Mouse (Mus musculus): Measurements from ENCODE around the gene Kcnh6. TPM values are rescaled to one million over a fixed set of nuclear protein-coding genes. Genes with fewer than 3 reads are reported as not detected.
A peak's percentile ranks its signal among the peaks of the same experiment; 100 is the strongest.

The Kcnh6 gene
- polyA plus RNA-seq (2014; fragmentation: Nextera tagmentation; extraction: Ambion mirVana) = 0.99 and 1.3 TPM in 2 replicates

- no peak within 1 kb of the TSS for H3K9ac ChIP-seq (ENCODE audit: low read length)
- H3K4me2 ChIP-seq (ENCODE audit: low read length) = peak within 1 kb of the TSS; percentile 53
- H3K27me3 ChIP-seq (replicated peaks; ENCODE audit: control insufficient read depth, insufficient read depth, low read length) = 0 out of 2 replicates have a peak, but pooled peaks cover 3% of the 10 kb centered on the region
- H3K4me1 ChIP-seq (replicated peaks; ENCODE audit: control insufficient read depth, insufficient read depth, low read length) = no peaks in the 10 kb centered on the region; the same call in 1 of the 2 replicates
- peak; percentile 95 for DNase-seq (ENCODE audit: low spot score)
- H3K4me3 ChIP-seq (ENCODE audit: low read depth, low read length) = peak within 1 kb of the TSS; percentile 23
- no peaks in the 10 kb centered on the region for H3K36me3 ChIP-seq (ENCODE audit: control insufficient read depth, insufficient read depth, low read length)
- H3K27ac ChIP-seq (ENCODE audit: low read depth) = no peak within 1 kb of the TSS
- 0 out of 2 replicates have a peak, but pooled peaks have one; percentile 44 for ATAC-seq (replicated peaks; ENCODE audit: low FRiP score, low TSS enrichment, low read depth)
- WGBS = 1% methylated on average over 25 of the region's 25 CpGs
- no peaks in the 10 kb centered on the region for H3K9me3 ChIP-seq (ENCODE audit: control insufficient read depth, low read length)
These were observed at the start of gene Kcnh6 for GRCm38 (mm10) chr11:106007821-106008220. Gene Kcnh6 (plus strand): TSS chr11:106008124.

GRCm38 (mm10) chr11:105958566-105958965, 49.4 kb upstream of the Kcnh6 start:
- no peak overlapping the region for H3K4me2 ChIP-seq (ENCODE audit: low read length)
- no peaks in the 10 kb centered on the region for H3K9me3 ChIP-seq (ENCODE audit: control insufficient read depth, low read length)
- H3K4me3 ChIP-seq (ENCODE audit: low read depth, low read length) = no peak overlapping the region
- no peak overlapping the region for H3K27ac ChIP-seq (ENCODE audit: low read depth)
- no peaks in the 10 kb centered on the region for H3K4me1 ChIP-seq (replicated peaks; ENCODE audit: control insufficient read depth, insufficient read depth, low read length)
- no peaks in the 10 kb centered on the region for H3K27me3 ChIP-seq (replicated peaks; ENCODE audit: control insufficient read depth, insufficient read depth, low read length)
- H3K36me3 ChIP-seq (ENCODE audit: control insufficient read depth, insufficient read depth, low read length) = no peaks in the 10 kb centered on the region
- no peak overlapping the region for H3K9ac ChIP-seq (ENCODE audit: low read length)
- DNase-seq (ENCODE audit: low spot score) = no peak
- WGBS = 44% methylated on average over 1 of the region's 1 CpGs
- no peak for ATAC-seq (replicated peaks; ENCODE audit: low FRiP score, low TSS enrichment, low read depth)

DNA sequence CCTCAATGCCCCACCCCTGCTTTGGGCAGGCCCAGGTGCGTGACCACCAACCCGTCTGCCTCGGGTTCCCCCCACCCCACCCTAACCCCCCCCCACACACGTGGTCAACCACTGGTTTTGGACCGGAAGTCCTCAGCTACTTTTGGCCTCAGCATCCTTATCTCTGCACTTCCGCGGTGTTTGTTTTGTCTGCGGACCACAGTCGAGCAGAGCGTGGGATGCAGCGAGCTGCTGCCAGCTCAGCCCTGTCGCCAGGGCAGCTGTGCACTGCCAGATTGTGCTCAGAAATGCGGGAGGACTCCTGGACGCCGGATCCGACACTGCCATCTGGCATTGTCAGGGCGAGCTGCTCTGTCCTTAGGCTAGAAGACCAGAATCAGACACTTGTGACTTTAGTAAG, 48.6 kb upstream of the Kcnh6 start:
- Histone ChIP-seq H3K9me3 (ENCODE audit: control insufficient read depth, low read length) (no peaks in the 10 kb centered on the region), H3K4me1 (replicated peaks; ENCODE audit: control insufficient read depth, insufficient read depth, low read length) (no peaks in the 10 kb centered on the region), H3K4me3 (ENCODE audit: low read depth, low read length) (no peak overlapping the region), H3K4me2 (ENCODE audit: low read length) (no peak overlapping the region), H3K9ac (ENCODE audit: low read length) (no peak overlapping the region), H3K36me3 (ENCODE audit: control insufficient read depth, insufficient read depth, low read length) (no peaks in the 10 kb centered on the region), H3K27me3 (replicated peaks; ENCODE audit: control insufficient read depth, insufficient read depth, low read length) (no peaks in the 10 kb centered on the region), H3K27ac (ENCODE audit: low read depth) (no peak overlapping the region)
- DNase-seq (ENCODE audit: low spot score) (no peak), ATAC-seq (replicated peaks; ENCODE audit: low FRiP score, low TSS enrichment, low read depth) (no peak)
- 30% methylated on average over 17 of the region's 17 CpGs for WGBS

DNA sequence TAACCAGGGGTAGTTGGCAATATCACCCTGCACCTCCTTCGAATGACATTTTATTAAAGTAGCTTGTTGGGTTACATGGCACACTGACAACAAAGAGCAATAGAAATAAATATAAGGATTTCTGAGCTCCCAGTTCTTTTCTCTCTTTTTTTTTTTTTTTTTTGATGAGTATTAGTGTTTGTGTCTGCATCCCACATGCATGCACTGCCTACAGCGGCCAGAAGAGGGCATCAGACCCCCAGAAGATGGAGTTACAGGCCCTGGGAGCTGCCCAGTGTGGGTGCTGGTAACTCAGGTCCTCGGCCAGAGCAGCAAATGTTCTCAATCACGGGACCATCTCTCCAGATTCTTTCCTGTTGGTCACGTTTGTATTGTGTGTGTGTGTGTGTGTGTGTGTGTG, 43.2 kb upstream of the Kcnh6 start:
- no peaks in the 10 kb centered on the region for H3K9me3 ChIP-seq (ENCODE audit: control insufficient read depth, low read length)
- DNase-seq (ENCODE audit: low spot score) = no peak
- 62% methylated on average over 5 of the region's 5 CpGs for WGBS

DNA sequence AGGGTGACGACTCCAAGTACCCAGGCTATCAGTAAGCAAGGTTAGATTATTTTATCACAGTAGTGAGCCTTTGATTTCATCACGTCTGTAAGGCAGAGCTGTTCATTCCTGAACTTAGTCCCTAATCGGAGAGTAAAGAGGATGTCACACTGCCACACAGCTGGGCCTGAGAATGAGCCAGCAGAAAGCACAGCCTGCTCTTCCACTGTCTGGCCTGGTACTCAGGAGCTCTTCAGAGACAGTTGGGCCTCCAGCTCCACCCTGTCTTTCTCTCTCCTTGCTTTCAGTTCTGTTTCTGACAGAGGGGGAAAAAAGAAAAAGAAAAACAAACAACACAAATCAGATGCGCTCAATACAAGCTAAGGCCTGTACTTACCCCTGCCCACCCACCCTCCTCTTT, 41.6 kb upstream of the Kcnh6 start:
- 64% methylated on average over 4 of the region's 4 CpGs for WGBS
- Histone ChIP-seq H3K9ac (ENCODE audit: low read length) (no peak overlapping the region), H3K36me3 (ENCODE audit: control insufficient read depth, insufficient read depth, low read length) (no peaks in the 10 kb centered on the region), H3K27ac (ENCODE audit: low read depth) (no peak overlapping the region), H3K4me2 (ENCODE audit: low read length) (no peak overlapping the region), H3K9me3 (ENCODE audit: control insufficient read depth, low read length) (no peaks in the 10 kb centered on the region), H3K27me3 (replicated peaks; ENCODE audit: control insufficient read depth, insufficient read depth, low read length) (peaks cover 44% of the 10 kb centered on the region), H3K4me1 (replicated peaks; ENCODE audit: control insufficient read depth, insufficient read depth, low read length) (0 out of 2 replicates have a peak, but pooled peaks cover 10% of the 10 kb centered on the region), H3K4me3 (ENCODE audit: low read depth, low read length) (no peak overlapping the region)
- ATAC-seq (replicated peaks; ENCODE audit: low FRiP score, low TSS enrichment, low read depth) = no peak
- DNase-seq (ENCODE audit: low spot score) = no peak

More for the DNA sequence above, 43.2 kb upstream of the Kcnh6 start:
- Histone ChIP-seq H3K9ac (ENCODE audit: low read length) (no peak overlapping the region), H3K27me3 (replicated peaks; ENCODE audit: control insufficient read depth, insufficient read depth, low read length) (peaks cover 41% of the 10 kb centered on the region), H3K27ac (ENCODE audit: low read depth) (no peak overlapping the region), H3K4me1 (replicated peaks; ENCODE audit: control insufficient read depth, insufficient read depth, low read length) (0 out of 2 replicates have a peak, but pooled peaks cover 10% of the 10 kb centered on the region), H3K4me2 (ENCODE audit: low read length) (no peak overlapping the region), H3K36me3 (ENCODE audit: control insufficient read depth, insufficient read depth, low read length) (no peaks in the 10 kb centered on the region), H3K4me3 (ENCODE audit: low read depth, low read length) (no peak overlapping the region)
- no peak for ATAC-seq (replicated peaks; ENCODE audit: low FRiP score, low TSS enrichment, low read depth)

- Histone ChIP-seq H3K9ac (ENCODE audit: low read length) (peak within 1 kb of the TSS; percentile 27), H3K36me3 (ENCODE audit: control insufficient read depth, insufficient read depth, low read length) (no peaks in the 10 kb centered on the region), H3K4me3 (ENCODE audit: low read depth, low read length) (peak within 1 kb of the TSS; percentile 56), H3K4me2 (ENCODE audit: low read length) (peak within 1 kb of the TSS; percentile 100), H3K4me1 (replicated peaks; ENCODE audit: control insufficient read depth, insufficient read depth, low read length) (0 out of 2 replicates have a peak, but pooled peaks cover 10% of the 10 kb centered on the region), H3K27ac (ENCODE audit: low read depth) (no peak within 1 kb of the TSS), H3K9me3 (ENCODE audit: control insufficient read depth, low read length) (no peaks in the 10 kb centered on the region), H3K27me3 (replicated peaks; ENCODE audit: control insufficient read depth, insufficient read depth, low read length) (peaks cover 44% of the 10 kb centered on the region)
- under 1% methylated on average over 69 of the region's 76 CpGs for WGBS
- ATAC-seq (replicated peaks; ENCODE audit: low FRiP score, low TSS enrichment, low read depth) (peak; percentile 55), DNase-seq (ENCODE audit: low spot score) (peak; percentile 69)
These were observed 40.0 kb upstream of the Kcnh6 start, which contains the start of gene Ace for GRCm38 (mm10) chr11:105967741-105968574. Gene Ace (plus strand): TSS chr11:105967945.

DNA sequence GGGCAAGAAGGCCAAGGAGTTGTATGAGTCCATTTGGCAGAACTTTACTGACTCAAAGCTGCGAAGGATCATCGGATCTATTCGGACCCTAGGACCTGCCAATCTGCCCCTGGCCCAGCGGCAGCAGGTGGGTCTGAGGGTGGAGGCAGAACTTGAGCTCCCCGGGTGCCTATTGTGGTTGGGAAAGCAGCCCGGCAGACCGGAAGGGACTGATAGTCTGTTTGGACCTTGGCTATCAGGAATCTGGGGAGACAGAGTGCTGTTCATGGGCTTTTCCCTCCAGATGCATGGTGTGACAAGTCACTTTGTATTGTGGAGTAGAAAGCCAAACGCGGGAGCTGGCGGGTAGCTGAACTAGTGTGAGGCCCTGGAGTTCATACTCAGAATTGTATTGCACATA, 39.0 kb upstream of the Kcnh6 start:
- Histone ChIP-seq H3K4me3 (ENCODE audit: low read depth, low read length) (no peak overlapping the region), H3K27me3 (replicated peaks; ENCODE audit: control insufficient read depth, insufficient read depth, low read length) (peaks cover 44% of the 10 kb centered on the region), H3K9me3 (ENCODE audit: control insufficient read depth, low read length) (no peaks in the 10 kb centered on the region), H3K36me3 (ENCODE audit: control insufficient read depth, insufficient read depth, low read length) (no peaks in the 10 kb centered on the region), H3K4me2 (ENCODE audit: low read length) (no peak overlapping the region), H3K9ac (ENCODE audit: low read length) (no peak overlapping the region), H3K27ac (ENCODE audit: low read depth) (no peak overlapping the region), H3K4me1 (replicated peaks; ENCODE audit: control insufficient read depth, insufficient read depth, low read length) (0 out of 2 replicates have a peak, but pooled peaks cover 10% of the 10 kb centered on the region)
- 51% methylated on average over 10 of the region's 10 CpGs for WGBS
- DNase-seq (ENCODE audit: low spot score) (no peak), ATAC-seq (replicated peaks; ENCODE audit: low FRiP score, low TSS enrichment, low read depth) (no peak)

DNA sequence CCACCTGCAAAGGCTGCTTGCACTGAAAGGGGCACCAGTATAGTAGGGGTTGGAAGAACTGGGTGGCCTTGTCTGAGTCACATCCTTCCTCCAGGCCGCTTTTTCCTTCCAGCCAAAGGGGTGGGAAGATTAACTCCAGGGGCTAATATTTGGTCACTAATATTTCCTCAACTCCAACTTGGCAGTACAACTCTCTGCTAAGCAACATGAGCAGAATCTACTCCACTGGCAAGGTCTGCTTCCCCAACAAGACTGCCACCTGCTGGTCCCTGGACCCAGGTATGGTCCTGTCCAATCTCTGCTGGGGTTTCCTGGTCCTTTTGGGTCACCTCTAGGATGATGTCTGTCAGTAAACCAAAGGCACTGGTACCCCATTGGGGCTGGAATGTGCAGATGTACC, 38.4 kb upstream of the Kcnh6 start:
- no peaks in the 10 kb centered on the region for H3K36me3 ChIP-seq (ENCODE audit: control insufficient read depth, insufficient read depth, low read length)
- H3K4me3 ChIP-seq (ENCODE audit: low read depth, low read length) = no peak overlapping the region
- no peak overlapping the region for H3K4me2 ChIP-seq (ENCODE audit: low read length)
- no peak overlapping the region for H3K27ac ChIP-seq (ENCODE audit: low read depth)
- no peak overlapping the region for H3K9ac ChIP-seq (ENCODE audit: low read length)
- no peaks in the 10 kb centered on the region for H3K9me3 ChIP-seq (ENCODE audit: control insufficient read depth, low read length)
- 65% methylated on average over 1 of the region's 1 CpGs for WGBS
- no peak for ATAC-seq (replicated peaks; ENCODE audit: low FRiP score, low TSS enrichment, low read depth)
- DNase-seq (ENCODE audit: low spot score) = no peak
- 0 out of 2 replicates have a peak, but pooled peaks cover 10% of the 10 kb centered on the region for H3K4me1 ChIP-seq (replicated peaks; ENCODE audit: control insufficient read depth, insufficient read depth, low read length)
- H3K27me3 ChIP-seq (replicated peaks; ENCODE audit: control insufficient read depth, insufficient read depth, low read length) = peaks cover 44% of the 10 kb centered on the region

Data from intestine, embryonic 14.5 days (tissue).